Mouse (Mus musculus) mouse embryonic stem cell (cell line): ENCODE measurements around the gene Nedd9.

Source experiments
- in situ Hi-C, 2 experiments: fragments of 300-500 bp; cut with MboI; formaldehyde crosslinking; loops; 1 replicate in 1 of 2; 3 replicates in 1 of 2; pipeline ENCODE4 v1.14.3; 2019 to 2020; ENCODE audit warnings: low sequenced_read_pairs in 2 of 2, low pct_unique_long_range_greater_than_20kb in 1 of 2, mixed read lengths in 1 of 2; ENCODE audit not compliant: unreplicated experiment in 1 of 2

Gene Nedd9

DNA sequence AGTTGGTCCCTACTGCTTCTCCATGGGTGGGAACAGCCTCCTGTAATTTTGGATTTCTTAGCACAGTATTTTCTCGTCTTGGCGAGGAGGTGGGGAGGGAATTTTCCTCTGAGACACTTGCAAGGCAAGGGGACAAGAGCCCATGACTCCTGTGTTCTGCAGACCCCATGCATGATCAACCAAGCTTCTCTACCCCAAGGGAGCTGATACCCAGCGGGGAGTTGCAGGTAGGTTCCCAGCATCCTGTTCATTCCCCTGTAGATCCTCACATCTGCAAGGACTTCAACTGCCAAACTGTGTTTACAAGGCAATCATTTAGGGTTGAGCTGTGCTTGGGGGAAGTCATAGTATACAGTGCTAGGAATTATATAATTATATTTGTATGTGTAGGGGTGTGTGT, 60.1 kb downstream of the Nedd9 start:
- in situ Hi-C loops, result no loop called here

DNA sequence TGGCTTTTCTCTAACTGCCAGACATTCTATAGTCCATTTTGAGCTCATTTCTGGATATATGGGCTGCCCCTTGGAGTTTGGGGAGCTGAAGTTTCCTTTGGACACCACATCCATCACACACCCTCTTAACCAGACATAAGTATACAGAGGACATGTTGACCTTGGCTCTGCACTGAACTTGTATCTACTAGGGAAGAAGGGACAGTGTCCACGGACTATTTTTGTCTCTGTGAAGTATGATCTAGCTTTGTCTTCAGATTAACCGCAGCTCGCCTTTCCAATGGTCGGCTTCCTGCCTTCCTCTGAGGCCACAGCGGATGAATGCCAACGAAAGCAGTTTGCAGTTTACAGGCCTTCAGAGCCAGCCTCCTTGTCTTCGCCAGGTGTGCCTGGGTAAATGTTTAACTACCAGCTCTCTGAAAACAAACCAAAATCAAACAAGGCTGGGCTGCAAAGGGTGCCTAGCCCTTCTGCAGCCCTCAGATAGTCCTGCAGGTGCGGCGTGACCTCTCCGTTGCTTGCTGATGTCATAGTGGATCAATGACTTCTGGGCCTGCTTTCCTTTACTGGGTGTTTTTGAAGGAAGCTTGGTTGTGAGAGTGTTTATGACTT, 63.6 kb downstream of the Nedd9 start:
- in situ Hi-C loops, result no loop called here

DNA sequence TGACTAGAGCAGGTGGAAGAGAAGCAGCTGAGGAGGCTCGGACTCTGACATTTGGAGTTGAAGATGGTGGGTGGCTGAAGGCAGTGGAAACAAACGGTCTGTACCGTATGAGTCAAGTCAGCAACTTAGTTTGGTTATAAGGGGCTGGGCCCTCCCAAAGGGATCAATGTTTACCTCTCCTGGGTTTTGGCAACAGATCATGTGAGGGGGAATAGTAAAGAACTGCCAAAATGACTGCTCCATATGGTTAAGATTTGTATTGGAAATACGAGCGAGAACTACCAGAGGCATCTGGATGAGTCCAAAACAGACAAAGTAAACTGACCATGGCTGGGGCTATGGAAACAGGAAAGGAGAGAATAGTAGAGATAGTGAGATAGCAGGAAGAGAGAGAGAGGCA, 64.6 kb downstream of the Nedd9 start:
- in situ Hi-C loops, result no loop called here

DNA sequence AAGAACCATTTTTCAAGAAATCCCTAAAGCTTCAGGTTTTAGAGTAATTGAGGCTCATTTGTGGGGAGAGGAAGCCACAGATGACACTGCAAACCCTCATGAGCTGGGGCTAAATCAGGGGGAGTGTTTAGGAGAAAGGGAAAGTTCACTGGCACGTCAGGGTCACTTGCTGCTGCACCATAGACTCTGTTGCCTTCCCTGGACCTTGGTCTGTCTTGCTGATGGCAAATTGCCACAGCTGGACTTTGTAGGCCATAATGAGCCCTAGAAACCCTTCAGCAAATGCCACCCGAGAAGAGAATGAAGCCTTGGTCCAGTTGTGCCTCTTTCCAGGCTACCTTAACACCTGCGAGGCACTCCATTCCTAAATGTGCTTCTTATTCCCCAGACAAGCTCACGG, 66.8 kb downstream of the Nedd9 start:
- in situ Hi-C loops, result no loop called here

DNA sequence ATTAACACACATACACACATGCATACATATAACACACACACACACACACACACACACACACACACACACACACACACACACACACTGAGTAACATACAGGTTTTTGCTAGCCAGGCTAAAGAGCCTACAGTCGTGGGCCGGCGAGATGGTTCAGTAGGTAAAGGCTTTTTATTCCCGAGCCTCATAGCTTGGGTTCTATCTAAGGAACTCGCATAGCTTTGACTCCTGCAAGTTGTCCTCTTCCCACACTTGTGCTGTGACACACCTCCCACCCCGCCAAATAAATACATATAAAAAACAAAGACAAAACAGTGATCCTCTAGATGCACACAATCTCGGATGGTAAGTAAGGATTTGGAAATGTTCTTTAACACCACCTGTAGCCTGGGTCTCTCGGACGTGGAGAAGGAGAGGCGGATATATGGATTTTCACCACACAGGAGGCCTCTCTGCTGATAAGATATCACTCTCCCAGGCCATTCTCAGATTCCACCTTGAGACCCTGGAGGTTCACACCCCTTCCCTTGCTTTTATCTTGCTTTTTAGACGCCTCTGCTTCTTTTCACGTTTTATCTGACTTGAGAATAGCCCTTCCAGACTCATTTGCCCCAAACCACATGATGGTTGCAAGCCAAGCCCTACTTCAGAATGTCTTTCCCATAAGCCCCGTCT, 68.8 kb downstream of the Nedd9 start:
- in situ Hi-C loops, result no loop called here

DNA sequence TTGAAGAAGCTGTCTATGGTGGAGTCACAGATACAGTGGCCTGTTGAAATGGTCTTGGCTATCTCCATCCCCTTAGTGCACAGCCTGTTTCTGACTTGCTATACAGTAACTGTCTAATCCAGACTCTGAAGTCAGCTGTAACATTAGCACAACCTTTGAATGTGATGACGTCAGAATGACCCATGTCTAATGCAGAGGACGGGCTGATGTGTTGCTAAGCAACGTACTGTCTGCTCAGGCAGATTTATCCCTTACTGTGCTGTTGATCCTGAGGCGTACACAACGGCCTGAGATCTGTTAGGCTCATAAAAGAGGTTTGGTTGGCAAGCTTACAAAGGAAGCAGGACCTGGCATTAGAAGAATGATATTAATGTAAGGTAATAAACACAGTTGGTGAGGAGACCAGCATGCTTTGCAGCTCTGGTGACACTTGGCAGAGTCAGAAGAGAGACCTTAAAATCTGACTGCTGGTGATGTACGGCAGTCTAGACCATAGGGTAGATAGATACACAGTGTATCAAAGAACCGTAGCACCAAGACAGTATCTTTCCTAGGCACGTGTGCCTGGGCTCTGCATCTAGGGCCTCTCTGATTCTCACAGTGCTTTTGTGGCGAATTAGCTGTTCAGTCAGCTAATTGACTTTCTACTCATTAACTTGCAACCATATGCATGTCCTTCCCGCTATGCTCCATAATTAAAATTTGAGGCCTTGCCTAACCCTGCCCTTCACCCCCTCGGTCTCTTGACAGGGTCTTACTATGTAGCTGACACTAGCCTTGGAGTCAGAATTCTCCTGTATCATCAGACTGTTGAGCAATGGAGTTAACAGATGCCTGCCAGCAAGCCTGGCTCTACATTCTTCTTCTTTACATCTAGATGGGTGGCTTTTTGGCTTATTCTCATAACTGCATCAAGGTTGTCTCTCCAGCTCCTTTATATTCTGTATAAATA, 70.8 kb downstream of the Nedd9 start:
- in situ Hi-C loops, result no loop called here

DNA sequence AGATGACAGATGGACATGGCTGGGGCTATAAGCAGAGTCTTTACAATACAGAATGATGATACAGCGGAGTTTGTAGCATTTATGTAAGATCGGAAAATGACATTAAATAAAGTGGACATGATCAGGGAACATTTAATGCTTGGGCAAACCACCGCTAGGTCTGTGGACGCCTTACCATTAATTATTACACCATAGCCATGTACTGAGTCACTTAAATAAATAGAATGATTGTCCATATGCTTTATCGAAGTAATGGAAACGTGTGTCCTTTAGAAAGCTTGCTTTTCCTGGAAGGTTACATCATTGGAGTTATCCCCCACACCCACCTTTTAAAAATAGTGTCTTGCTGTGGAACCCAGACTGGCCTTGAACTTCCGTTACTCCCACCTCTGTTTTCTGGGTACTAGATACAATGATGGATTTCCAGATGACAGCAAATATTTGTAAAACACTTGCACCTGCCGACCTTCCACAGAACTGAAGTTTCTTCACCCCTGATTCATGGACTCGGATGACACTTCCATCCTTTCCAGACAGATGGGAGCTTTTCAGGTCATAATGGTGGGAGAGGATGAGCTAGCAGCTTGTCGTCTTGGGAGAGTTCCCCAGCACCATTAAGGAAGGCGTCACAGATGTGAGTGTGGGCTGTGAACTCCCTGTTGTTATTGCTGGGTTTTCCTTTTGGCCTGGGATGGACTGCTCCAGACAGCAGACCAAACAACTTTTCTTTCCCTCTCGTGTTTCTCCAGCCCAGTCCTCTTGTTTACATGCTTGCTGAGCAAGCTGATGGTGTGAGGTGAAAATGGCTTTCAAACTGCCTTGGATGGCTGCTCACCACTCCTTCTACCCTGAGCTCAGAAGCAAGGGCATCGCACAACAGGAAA, 76.7 kb downstream of the Nedd9 start:
- in situ Hi-C loops, result no loop called here

DNA sequence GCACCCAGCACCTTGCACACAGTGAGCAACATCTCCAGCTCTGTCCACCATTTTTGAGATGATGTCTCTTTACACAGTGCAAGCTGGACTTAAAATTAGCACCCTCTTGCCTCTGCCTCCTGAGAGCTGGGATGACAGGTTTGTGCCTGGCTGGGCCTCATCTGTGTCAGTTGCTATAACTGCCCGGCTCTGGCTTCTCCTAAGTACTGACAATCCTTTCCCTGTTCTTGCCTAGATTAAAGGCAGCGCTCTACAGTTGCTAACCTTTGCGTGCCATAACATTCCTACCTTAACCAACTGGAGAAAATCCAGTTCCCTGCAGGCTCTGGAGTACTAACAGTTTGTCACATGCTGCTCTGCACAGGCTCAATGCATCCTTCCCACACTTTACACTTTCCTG, 77.9 kb downstream of the Nedd9 start:
- in situ Hi-C loops, result no loop called here

DNA sequence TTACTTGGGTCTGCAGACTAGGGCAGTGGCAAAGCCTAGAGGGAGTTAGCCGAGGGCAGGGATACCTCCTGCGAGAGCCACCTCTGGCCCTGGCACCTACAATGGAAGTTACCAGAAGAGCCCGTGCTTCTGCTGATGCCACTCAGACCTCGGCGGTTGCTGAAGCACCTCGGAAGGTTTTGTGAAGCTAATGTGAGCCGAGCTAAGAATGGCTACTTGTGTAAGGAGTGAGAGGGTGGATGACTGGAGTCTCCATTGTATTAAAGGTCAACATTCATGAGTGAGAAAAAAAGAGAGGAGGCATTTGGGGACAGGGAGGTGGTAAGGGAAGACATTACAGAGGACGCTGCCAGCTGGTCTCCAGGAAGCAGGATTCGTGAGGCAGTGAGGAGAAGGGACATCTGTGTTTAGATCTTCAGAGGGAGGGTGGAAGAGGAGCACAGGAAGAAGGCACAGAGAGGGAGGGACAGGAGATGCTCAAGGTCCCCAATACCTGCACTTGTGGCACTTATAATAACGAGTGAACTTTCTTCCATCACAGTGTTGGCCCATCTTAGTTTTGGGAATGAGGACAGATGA, 78.7 kb downstream of the Nedd9 start:
- in situ Hi-C loops, result no loop called here

DNA sequence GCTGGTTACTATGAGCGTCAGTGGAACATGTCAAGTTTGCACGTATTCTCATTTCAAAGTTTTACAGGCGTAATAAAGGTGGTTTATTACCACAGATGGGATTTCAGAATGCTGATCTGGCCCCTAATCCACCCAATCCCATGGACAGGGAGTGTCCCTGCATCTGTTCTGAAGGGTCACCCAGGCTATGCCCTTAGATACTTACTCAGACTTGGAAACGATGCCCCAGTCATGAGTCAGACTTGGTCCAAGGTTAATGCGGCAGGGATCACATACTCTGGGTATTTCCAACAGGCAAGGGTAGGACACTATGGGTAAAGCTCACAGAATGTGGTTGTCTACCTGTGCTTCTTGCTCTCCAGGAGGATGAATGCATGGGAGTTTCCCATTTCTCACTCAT, 82.2 kb downstream of the Nedd9 start:
- in situ Hi-C loops, result no loop called here

DNA sequence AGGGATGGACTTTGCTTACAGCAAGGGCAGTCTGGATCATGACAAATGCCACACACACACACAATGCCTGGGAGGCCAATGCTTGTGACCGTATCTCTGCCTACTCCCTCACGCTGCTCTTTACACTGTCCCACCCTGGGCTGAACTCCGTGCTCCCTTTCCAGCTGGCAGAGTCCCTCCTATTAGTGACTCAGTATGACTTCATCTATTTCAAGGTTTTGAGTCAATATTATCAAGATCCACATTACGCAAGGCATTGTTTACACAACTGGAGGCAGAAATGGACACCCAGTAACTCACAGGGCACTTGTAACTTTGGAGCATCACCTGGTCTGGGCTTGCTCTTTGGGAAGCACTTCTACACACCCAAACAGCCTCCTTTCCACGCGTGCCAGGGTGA, 83.3 kb downstream of the Nedd9 start:
- in situ Hi-C loops, result no loop called here

DNA sequence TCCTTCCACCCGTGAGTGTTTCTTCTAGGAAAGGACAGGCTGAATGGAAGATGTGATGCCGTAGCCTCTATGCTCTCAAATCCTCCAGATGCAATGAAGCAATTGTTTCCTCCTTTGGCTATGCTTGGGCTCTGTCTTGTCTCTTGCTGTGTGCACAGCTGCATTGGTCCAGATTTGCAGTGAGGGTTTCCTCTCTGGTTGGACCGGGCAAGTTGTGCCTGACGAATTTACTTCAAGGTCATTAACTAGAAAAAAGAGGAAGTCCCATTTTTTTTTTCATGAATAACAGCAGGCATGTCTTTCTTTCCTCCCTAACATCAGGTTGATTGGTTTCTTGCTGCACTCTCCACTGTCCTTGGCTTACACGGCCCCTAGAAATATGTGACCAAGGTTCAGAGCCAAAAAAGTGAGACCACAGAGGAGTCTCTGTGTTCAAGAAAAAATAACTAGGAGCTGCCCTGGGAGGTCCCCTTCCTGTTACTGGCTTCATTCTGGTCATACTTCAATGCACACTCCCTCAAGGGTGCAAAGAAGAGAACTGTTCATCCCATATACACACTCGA, 84.6 kb downstream of the Nedd9 start:
- in situ Hi-C loops, result no loop called here

DNA sequence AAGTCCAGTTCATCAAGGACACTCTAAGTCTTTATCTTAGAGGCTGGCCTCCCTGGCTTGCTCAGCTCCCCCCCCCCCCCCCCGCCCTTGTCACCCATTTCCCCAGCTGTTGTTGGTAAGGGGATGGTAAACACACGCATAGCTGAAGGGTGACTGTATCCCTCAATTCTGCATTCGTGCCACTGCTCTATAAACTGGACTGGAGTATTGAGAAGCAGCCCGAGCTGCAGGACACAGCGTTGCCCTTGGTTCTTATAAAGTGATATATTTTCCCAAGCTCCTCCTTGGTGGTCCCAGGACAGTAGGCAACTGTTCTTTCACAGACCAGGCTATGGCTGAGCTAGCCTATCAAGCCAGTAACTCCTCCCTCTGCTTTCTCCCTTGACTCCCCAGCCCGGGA, 85.4 kb downstream of the Nedd9 start:
- in situ Hi-C loops, result no loop called here

DNA sequence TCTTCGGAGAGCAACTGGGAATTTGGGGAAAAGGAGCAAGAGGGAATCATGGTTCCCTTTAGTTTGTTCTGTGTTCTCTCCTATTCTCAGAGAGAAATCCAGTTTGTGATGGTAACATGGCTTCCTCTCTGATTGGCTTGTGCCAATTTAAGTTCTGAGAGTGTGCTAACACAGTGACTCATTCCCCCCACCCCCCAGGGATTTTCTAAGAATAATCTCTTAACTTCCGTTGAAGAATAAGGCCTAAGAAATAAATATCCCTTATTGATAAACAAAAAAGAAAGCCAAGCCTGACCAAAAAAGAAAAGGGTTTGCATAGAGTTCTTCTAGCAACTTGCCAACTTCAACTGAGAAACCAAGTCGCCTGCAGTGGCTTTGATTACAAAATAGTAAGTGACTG, 86.9 kb downstream of the Nedd9 start:
- in situ Hi-C loops, result no loop called here

DNA sequence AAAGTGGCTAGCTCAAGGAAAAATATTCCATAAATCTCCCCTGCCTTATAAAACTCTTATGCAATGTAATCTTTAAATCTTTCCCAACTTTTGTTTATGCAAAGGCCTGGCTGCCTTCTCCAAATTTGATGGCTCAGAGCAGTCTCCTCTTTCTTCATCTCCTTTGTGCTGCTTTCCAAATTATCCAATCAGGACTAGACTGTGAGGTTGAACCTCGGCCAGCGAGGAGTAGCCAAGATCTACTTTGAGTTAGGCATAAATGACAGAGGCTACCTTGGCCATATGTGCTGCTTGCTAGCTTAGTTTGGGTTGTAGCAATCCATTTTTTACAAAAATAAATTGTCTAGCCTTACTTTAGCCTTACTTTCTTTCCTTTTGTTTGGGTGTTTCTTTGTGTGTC, 95.0 kb downstream of the Nedd9 start:
- in situ Hi-C loops, result no loop called here

DNA sequence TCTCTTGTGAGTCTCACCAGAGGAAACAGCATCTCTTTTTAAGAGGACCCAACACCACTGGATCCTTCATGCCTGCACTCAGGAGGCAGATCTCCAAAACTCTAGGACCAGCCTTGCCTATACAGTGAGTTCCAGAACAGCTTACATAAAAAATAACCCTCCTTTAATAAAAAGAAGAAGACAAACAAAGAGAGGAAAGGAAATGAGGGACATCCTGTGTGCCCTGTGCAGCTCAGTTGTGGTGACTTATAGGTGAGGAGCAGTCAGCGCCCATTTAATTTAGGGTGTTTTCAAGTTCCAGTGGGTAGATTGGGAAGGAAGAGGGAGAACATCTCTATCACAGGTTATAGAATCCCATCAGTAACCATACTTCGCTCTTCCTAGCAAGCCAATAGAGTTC, 96.5 kb downstream of the Nedd9 start:
- in situ Hi-C loops, result no loop called here

DNA sequence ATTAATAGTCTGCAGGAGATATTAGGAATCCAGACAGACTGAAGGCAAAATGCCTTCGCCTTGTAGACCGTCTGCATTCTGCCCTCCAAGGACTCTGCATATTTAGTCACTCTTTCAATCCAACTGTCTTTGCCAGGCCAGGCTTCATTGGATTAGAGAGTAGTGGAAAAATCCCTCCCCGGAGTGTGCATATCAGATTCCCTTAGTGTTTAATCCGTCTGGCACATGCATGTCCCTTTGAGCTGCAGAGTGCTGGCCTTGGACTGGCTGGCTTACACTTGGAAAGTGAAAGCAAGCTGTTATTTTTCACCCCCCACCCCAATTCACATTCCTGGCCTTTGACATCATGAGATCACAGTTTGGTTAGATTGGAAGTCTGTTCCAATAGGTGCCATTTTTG, 100.6 kb downstream of the Nedd9 start:
- in situ Hi-C loops, result no loop called here

DNA sequence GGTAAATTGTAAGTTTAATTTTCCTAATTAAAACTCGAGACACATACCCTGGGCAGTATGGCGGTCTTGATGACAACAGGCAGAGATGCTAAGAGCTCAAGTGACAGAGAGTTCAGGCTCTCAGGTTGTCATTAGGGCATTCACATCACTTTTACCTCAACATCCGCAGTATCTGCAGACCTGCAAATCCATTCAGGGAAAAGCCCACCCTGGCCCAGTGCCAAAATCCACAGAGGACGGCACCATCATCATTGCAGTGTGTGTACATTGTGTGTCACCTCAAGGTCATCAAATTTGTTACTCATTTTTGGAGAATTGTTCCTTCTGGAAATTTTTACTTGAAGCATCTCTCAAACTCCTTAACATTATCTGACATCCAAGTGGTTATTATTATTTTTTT, 102.3 kb downstream of the Nedd9 start:
- in situ Hi-C loops, result no loop called here
